Mouse (Mus musculus): ENCODE measurements around the gene Glra3. TPM values are rescaled to one million over a fixed set of nuclear protein-coding genes. Genes with fewer than 3 reads are reported as not detected.

Gene Glra3
- total RNA-seq (2014; fragmentation: Nextera tagmentation) = not detected in 2 replicates
- total RNA-seq (2017) = 0.06 and 0.22 TPM in 2 replicates
- polyA plus RNA-seq (2012) = not detected in 2 replicates

DNA sequence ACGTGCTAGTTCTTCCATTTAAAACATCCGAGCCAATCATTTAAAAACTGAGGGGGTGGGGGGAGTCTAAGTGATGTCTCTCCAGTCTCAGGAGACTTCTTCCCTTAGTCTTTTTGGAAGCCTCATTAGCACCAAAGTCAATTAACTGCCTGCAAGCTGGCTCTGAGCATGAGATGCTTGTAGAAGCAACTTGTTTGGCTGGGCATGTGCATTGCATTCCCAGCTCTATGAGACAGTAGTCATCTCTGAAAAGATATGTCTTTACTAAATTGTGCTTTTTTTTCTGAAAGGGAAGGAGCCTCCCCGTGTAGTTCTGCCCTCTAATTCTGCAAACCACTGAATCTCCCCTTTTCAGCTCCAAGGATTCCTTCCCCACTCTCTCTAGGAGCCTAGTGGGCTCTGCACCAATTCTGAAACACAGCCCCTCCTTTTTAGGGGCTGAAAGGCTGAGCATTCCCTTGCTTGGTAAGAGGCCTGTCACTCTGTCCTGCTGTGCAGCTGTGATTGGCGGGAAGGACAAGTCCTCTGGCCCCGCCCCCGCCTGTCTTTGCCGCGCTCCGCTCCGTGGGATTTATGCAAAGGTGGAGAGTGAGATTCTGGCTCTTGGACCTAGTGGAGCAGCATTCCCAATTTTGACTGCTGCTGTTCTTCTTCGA is at the start of gene Glra3:
Gene Glra3, plus strand, starts transcription at position 591 of the 656 bp plus-strand sequence.
- Histone ChIP-seq H3K27me3 (ENCODE audit: insufficient read depth, low read length) (no peaks in the 10 kb centered on the region), H3K36me3 (replicated peaks) (no peaks in the 10 kb centered on the region), H3K9me3 (replicated peaks) (peaks cover 9% of the 10 kb centered on the region; the same call in 1 of the 2 replicates), H3K4me1 (ENCODE audit: insufficient read depth, low read depth, low read length) (no peaks in the 10 kb centered on the region), H3K4me3 (ENCODE audit: low read depth, low read length) (no peak within 1 kb of the TSS)
- TF ChIP-seq TAL1 (conservative IDR thresholded peaks at IDR 0.05; ENCODE audit: low read depth, low read length) (no peak), GATA2 (IDR thresholded peaks at IDR 0.05; ENCODE audit: borderline replicate concordance, low read depth, low read length) (no peak), GATA1 (IDR thresholded peaks at IDR 0.05; ENCODE audit: borderline replicate concordance, low read length) (no peak), CTCF (IDR thresholded peaks at IDR 0.05; ENCODE audit: low read depth, low read length) (no peak), POLR2AphosphoS5 (IDR thresholded peaks at IDR 0.05; ENCODE audit: insufficient replicate concordance, low read depth, low read length) (no peak)
- no peak for ATAC-seq (ENCODE audit: extremely low read depth, insufficient number of reproducible peaks, low FRiP score, poor library complexity, severe bottlenecking)
- DNase-seq (ENCODE audit: low spot score) = no peak

- TF ChIP-seq TAL1 (conservative IDR thresholded peaks at IDR 0.05; ENCODE audit: low read depth, low read length) (no peak), POLR2AphosphoS5 (IDR thresholded peaks at IDR 0.05; ENCODE audit: insufficient replicate concordance, low read depth, low read length) (no peak), GATA2 (IDR thresholded peaks at IDR 0.05; ENCODE audit: borderline replicate concordance, low read depth, low read length) (no peak), CTCF (IDR thresholded peaks at IDR 0.05; ENCODE audit: low read depth, low read length) (no peak), GATA1 (IDR thresholded peaks at IDR 0.05; ENCODE audit: borderline replicate concordance, low read length) (no peak)
- ATAC-seq (ENCODE audit: extremely low read depth, insufficient number of reproducible peaks, low FRiP score, poor library complexity, severe bottlenecking) = no peak
Observed at GRCm38 (mm10) chr8:55906848-55907247, 33.4 kb upstream of the Glra3 start, which contains the start of gene Adam29. Gene Adam29 (minus strand): TSS chr8:55906948.

GRCm38 (mm10) chr8:55940526-55940880 is 243 bp downstream of the Glra3 start:
- H3K9me3 ChIP-seq (replicated peaks) = peaks cover 9% of the 10 kb centered on the region; the same call in 1 of the 2 replicates
- DNase-seq (ENCODE audit: low spot score) = no peak
- no peaks in the 10 kb centered on the region for H3K36me3 ChIP-seq (replicated peaks)
- no peak overlapping the region for H3K4me3 ChIP-seq (ENCODE audit: low read depth, low read length)
- no peaks in the 10 kb centered on the region for H3K4me1 ChIP-seq (ENCODE audit: insufficient read depth, low read depth, low read length)
- H3K27me3 ChIP-seq (ENCODE audit: insufficient read depth, low read length) = no peaks in the 10 kb centered on the region
- ATAC-seq (ENCODE audit: extremely low read depth, insufficient number of reproducible peaks, low FRiP score, poor library complexity, severe bottlenecking) = no peak
- TF ChIP-seq TAL1 (conservative IDR thresholded peaks at IDR 0.05; ENCODE audit: low read depth, low read length) (no peak), GATA2 (IDR thresholded peaks at IDR 0.05; ENCODE audit: borderline replicate concordance, low read depth, low read length) (no peak), POLR2AphosphoS5 (IDR thresholded peaks at IDR 0.05; ENCODE audit: insufficient replicate concordance, low read depth, low read length) (no peak)

More at GRCm38 (mm10) chr8:55906848-55907247, 33.4 kb upstream of the Glra3 start, which contains the start of gene Adam29:
- Histone ChIP-seq H3K27me3 (ENCODE audit: insufficient read depth, low read length) (no peaks in the 10 kb centered on the region), H3K4me1 (ENCODE audit: insufficient read depth, low read depth, low read length) (no peaks in the 10 kb centered on the region), H3K9me3 (replicated peaks) (no peaks in the 10 kb centered on the region), H3K36me3 (replicated peaks) (no peaks in the 10 kb centered on the region), H3K4me3 (ENCODE audit: low read depth, low read length) (no peak within 1 kb of the TSS)
- no peak for DNase-seq (ENCODE audit: low spot score)

DNA sequence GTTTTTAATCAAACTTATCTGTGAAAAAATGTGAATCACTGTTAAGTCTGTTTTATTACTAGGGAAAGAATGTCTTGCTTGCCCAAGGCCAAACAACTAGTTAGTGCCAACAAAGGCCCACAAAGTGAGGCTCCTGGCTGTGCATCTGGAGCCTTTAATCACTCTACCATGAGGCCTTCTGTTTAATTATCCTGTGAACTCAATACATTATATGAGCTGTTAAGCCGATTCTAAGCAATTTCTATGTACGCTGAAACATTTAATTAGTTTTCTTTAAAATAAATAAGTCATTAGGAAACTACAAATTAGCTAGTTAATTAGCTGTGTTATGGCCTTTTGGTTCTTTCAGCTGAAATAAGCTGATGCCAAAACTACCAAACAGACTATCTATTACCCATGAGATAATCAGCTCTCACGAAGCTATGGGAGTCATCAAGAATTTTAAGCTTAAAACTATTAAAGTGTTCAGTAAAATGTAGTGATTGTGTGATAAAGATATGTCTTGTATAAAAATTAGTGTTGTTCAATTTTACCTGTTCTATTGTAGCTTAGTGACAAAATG is 24.6 kb downstream of the Glra3 start:
- DNase-seq (ENCODE audit: low spot score) = no peak
- Histone ChIP-seq H3K27me3 (ENCODE audit: insufficient read depth, low read length) (no peaks in the 10 kb centered on the region), H3K9me3 (replicated peaks) (no peaks in the 10 kb centered on the region), H3K4me3 (ENCODE audit: low read depth, low read length) (no peak overlapping the region), H3K4me1 (ENCODE audit: insufficient read depth, low read depth, low read length) (no peaks in the 10 kb centered on the region), H3K36me3 (replicated peaks) (no peaks in the 10 kb centered on the region)
- TF ChIP-seq TAL1 (conservative IDR thresholded peaks at IDR 0.05; ENCODE audit: low read depth, low read length) (no peak), POLR2AphosphoS5 (IDR thresholded peaks at IDR 0.05; ENCODE audit: insufficient replicate concordance, low read depth, low read length) (no peak), CTCF (IDR thresholded peaks at IDR 0.05; ENCODE audit: low read depth, low read length) (no peak), GATA1 (IDR thresholded peaks at IDR 0.05; ENCODE audit: borderline replicate concordance, low read length) (no peak), GATA2 (IDR thresholded peaks at IDR 0.05; ENCODE audit: borderline replicate concordance, low read depth, low read length) (no peak)
- no peak for ATAC-seq (ENCODE audit: extremely low read depth, insufficient number of reproducible peaks, low FRiP score, poor library complexity, severe bottlenecking)

GRCm38 (mm10) chr8:55997859-55998258 is 57.6 kb downstream of the Glra3 start:
- H3K27me3 ChIP-seq (ENCODE audit: insufficient read depth, low read length) = no peaks in the 10 kb centered on the region
- H3K4me1 ChIP-seq (ENCODE audit: insufficient read depth, low read depth, low read length) = no peaks in the 10 kb centered on the region
- 0 out of 2 replicates have a peak, but pooled peaks cover under 1% of the 10 kb centered on the region for H3K9me3 ChIP-seq (replicated peaks)
- H3K36me3 ChIP-seq (replicated peaks) = no peaks in the 10 kb centered on the region
- TF ChIP-seq GATA2 (IDR thresholded peaks at IDR 0.05; ENCODE audit: borderline replicate concordance, low read depth, low read length) = no peak
- TF ChIP-seq TAL1 (conservative IDR thresholded peaks at IDR 0.05; ENCODE audit: low read depth, low read length) = no peak
- TF ChIP-seq CTCF (IDR thresholded peaks at IDR 0.05; ENCODE audit: low read depth, low read length) = no peak
- no peak for TF ChIP-seq GATA1 (IDR thresholded peaks at IDR 0.05; ENCODE audit: borderline replicate concordance, low read length)
- no peak for TF ChIP-seq POLR2AphosphoS5 (IDR thresholded peaks at IDR 0.05; ENCODE audit: insufficient replicate concordance, low read depth, low read length)
- ATAC-seq (ENCODE audit: extremely low read depth, insufficient number of reproducible peaks, low FRiP score, poor library complexity, severe bottlenecking) = no peak
- DNase-seq (ENCODE audit: low spot score) = no peak
- H3K4me3 ChIP-seq (ENCODE audit: low read depth, low read length) = no peak overlapping the region

DNA sequence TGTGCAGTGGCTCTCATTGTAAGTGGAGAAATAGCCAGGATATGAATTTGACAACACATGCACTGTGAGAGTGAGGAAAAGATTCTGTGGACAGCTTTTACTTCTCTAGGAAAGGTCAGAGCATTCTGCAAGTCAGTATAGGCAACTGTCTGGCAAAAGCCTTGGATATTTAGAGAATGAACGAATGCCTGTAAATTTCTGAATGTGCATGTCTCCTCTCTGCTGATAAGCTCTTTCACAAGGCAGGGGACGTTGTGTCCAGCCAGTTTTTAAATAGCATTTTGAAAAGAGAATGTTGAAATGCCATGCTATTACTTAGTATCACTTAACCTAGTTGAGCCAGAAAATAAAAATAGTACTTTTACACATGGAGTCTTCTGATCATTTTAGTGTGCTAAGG is 114.1 kb downstream of the Glra3 start:
- DNase-seq (ENCODE audit: low spot score) (no peak), ATAC-seq (ENCODE audit: extremely low read depth, insufficient number of reproducible peaks, low FRiP score, poor library complexity, severe bottlenecking) (no peak)
- Histone ChIP-seq H3K9me3 (replicated peaks) (no peaks in the 10 kb centered on the region), H3K27me3 (ENCODE audit: insufficient read depth, low read length) (no peaks in the 10 kb centered on the region), H3K4me1 (ENCODE audit: insufficient read depth, low read depth, low read length) (no peaks in the 10 kb centered on the region), H3K4me3 (ENCODE audit: low read depth, low read length) (no peak overlapping the region), H3K36me3 (replicated peaks) (no peaks in the 10 kb centered on the region)
- TF ChIP-seq TAL1 (conservative IDR thresholded peaks at IDR 0.05; ENCODE audit: low read depth, low read length) (no peak), GATA1 (IDR thresholded peaks at IDR 0.05; ENCODE audit: borderline replicate concordance, low read length) (no peak), POLR2AphosphoS5 (IDR thresholded peaks at IDR 0.05; ENCODE audit: insufficient replicate concordance, low read depth, low read length) (no peak), CTCF (IDR thresholded peaks at IDR 0.05; ENCODE audit: low read depth, low read length) (no peak), GATA2 (IDR thresholded peaks at IDR 0.05; ENCODE audit: borderline replicate concordance, low read depth, low read length) (no peak)
